Mouse (Mus musculus): ENCODE measurements around the gene Mgat2.
"Not testable (repeated sequence)": the region's sequence is repeated elsewhere in the genome, so short reads cannot be mapped to it uniquely, and the experiment has no call there.

Mgat2 gene

DNA sequence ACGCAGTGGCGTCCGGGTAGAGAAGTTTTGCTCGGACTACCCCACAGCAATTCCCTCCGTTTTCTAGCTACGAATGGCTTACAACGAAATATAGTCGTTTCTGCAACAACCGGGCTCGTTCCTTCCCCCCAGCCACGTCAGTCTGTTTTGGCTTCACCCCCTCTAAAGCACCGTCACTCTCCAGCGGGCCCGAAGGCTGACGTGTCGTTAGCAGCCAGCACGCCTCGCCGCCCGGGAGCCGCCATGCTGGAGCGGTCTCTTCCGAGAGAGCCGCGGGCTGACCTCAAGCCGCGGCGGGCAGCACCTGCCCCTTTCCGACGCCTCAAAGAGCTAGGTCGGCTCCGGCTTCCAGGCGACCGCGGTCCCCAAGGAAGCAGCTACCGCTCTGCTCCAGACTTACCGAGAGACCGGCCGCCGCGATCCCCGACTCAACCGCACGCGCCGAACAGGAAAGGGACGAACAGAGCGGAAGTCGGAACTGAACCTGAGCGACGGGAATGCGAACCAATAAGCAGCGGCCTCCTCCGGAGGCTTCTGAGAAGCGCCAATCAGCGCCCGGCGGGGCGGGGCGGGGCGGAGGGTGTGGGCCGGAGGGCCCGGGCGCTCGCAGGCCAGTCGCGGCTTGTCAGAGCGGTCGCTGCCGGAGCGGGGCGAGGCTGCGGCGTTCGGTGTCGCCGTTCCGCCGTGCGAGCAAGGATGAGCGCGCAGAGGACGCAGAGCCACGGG, at the start of gene Mgat2, which contains the start of gene Rpl36al:
Gene Mgat2 (plus strand): TSS at position 575 of the 726 bp plus-strand sequence.
Gene Rpl36al (minus strand): TSS at position 501 of the 726 bp plus-strand sequence.
- DNase-seq (ENCODE audit: low spot score), result peak; percentile 98

DNA sequence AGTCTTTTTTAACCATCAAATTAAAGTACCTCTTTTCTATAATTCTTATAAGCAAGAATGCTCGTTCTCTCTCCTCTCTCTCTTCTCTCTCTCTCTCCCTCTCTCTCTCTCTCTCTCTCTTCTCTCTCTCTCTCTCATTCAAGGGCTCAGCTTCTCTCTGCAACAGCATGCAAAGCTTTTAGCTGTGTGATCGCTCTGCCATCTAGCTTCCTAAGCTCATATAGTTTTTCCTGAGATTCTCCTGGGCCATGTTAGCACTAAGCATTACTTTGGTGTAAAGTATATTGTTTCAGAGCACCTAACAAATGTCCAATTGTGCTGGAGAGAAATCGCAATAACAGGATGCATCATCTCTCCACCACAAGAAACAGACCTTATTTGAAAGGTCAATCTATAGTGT, 44.8 kb upstream of the Mgat2 start:
- DNase-seq (ENCODE audit: low spot score), result no peak

DNA sequence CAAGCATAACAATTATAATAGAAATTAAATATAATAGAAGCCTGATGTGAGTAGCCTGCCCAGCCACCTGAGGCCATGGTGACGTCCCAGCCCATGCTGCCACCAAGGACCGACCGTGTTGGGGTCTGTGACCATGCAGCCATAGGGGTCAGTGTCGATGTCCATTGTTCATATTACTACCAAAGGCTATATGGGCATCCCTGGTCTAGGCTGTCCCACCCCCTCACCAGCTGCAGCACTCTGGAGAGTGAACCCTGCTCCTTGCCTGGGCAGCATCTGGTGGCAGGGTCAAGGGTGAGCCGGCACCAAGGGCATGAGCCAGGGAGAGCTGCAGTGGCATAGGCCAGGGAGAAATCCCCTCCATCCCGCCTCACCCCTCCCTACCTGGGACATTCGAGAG, 44.1 kb upstream of the Mgat2 start:
- no peak for DNase-seq (ENCODE audit: low spot score)

DNA sequence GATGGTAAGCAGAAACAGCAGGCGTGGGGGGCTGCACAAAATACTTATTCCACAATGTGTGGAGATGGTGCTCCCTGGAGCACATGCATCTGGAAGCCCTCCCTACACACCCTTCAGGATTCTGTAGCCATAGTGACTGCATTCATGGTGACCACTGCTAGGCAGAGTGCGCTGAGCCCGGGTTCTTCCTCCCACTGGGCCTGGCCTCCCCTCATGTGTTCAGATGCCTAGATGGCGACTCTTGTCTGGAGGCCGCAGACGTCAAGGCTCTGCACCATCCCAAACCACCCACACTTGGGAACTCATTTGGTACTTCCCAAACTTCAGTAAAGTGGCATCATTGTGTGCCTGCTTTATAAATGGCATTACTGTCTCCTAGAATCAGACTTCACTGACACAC, 40.5 kb upstream of the Mgat2 start:
- DNase-seq (ENCODE audit: low spot score), result no peak

DNA sequence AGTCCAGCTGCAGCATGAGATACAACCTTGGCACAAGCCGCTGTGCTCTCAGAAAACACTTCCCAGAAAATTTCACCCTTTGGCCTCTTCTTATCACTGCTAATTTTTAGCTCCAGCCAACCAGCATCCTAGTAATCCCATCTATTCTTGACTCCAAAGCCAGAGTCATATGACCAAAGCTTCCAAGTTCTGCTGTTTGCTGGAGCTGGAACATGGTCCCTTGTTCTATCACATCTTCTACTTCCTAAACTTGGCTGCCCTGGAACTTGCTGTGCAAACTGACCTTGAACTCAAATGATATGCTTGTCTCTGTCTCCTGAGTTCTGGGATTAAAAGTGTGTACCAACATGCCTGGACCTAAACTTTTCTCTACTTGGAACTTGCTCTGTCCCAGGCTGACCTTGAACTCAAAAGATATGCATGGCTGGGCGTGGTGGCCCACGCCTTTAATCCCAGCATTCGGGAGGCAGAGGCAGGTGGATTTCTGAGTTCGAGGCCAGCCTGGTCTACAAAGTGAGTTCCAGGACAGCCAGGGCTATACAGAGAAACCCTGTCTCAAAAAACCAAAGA, 36.7 kb upstream of the Mgat2 start:
- DNase-seq (ENCODE audit: low spot score), result no peak

DNA sequence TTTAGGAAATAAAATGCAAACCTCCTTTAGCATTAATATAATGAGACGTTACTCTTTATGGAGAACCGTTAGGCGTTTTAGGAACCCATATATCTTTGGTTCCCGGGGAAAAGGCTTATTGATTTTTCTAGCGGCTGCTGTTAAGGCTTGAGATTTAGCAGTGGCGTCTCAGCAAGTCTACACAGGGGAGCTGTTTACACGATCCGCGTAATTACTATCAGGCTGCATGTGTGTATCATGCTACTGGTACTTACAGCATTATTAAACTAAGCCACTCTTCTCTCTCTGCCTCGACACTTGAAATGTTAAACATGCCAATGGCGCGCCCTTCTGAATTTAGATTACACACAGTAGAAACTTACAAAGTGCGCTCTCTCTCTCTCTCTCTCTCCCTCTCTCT, 33.9 kb upstream of the Mgat2 start:
- no peak for DNase-seq (ENCODE audit: low spot score)

DNA sequence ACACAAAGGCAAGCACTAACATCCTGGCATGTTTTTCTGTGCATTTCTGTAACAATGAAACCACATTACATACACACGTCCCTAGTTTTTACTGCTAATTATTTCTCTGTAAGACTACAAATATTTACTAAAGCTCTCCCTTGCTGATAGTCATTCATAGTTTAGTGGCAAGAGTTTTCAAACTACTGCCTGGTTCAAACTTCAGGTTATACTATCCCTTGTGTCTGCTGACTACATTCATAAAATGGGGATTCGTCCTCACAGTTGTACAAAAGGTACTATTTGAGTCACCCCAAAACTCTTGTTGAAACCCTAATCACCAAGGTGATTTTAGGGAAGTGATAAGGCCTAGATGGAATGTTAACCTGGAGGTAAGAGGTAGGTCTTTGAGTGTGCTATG, 28.0 kb upstream of the Mgat2 start:
- no peak for DNase-seq (ENCODE audit: low spot score)

DNA sequence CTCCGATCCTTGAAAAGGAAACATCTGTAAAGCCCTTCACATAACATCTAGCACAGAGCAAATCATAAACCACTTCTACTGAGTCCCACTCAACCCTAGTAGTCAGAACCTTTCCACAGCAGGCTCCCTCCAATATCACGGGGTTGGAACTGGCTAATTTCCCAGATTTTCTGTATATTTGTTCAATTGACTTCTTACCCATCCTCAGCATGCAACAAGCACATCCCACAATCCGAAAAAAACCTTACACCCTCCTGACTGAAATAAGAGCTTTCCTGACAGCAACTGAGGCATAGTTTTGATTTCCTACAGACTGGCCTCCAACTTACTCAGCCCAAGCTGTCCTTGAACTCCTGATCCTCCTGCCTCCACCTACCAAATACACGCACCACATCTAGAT, 27.5 kb upstream of the Mgat2 start:
- no peak for DNase-seq (ENCODE audit: low spot score)

DNA sequence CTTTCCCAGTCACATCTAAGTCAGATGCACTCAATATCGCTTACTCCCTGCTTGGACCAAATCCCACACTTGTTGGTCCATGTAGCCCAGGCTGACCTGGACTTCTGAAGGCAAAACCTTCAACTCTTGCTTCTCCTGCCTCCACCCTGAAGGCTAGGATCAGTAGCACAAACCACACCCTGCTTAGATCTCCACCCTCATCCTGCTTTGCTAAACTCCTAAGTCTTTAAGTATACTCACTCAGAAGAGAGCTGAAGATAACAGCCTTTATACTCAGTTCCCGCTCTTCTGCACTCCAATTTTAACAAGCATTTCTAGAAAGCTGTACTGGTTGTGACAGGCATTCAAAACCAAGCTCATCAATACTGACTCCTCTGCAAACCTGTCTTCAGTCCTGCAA, 26.9 kb upstream of the Mgat2 start:
- DNase-seq (ENCODE audit: low spot score), result no peak

DNA sequence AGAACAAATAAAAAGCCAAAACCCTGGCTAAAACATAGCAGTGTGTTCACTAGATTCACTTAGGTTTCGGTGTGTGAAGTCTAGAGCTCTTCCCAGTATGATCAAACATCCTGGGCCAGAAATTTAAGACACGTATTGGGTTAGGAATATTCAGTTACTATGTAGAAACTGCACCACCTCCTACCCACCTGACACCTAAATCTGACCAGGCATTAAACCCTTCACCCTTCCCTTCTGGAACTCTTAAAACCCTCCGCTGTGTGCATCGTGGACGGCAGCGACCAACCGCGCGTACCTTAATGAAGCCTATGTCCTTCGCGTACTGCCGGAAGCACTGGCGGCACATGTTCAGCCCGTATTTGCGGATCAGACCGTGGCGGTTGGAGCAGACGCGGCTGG, 25.6 kb upstream of the Mgat2 start:
- no peak for DNase-seq (ENCODE audit: low spot score)

DNA sequence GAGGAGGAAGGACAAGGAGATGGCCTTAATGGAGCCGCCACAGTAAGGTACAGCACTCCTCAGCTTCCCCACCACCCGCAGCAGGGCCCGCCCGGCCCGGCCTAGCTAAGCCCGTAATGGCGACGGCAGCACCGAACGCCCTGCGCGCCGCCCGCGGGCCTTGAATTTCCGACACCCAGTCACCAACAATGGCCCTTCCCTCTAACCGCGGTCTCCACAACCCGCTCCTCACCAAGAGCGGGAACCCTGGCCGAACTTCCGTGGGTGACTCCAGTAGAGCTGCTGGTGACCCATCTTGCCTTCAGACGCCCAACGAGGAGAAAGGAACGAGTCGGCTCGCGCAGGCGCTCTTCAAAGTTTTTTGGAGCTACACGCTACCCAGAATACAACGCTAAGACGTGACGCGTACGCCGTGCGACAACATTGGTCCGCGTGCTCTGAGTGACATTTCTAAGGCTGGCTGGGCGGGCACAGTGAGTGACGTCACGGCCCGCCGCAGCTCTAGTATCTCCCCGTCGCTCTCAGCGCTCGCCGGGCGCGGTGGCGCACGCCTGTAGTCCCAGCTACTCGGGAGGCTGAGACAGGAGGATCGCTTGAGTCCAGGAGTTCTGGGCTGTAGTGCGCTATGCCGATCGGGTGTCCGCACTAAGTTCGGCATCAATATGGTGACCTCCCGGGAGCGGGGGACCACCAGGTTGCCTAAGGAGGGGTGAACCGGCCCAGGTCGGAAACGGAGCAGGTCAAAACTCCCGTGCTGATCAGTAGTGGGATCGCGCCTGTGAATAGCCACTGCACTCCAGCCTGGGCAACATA, 25.0 kb upstream of the Mgat2 start, which contains the start of gene Rps29:
Gene Rps29 (minus strand): TSS at position 422 of the 813 bp plus-strand sequence.
- DNase-seq (ENCODE audit: low spot score), result peak; percentile 90

DNA sequence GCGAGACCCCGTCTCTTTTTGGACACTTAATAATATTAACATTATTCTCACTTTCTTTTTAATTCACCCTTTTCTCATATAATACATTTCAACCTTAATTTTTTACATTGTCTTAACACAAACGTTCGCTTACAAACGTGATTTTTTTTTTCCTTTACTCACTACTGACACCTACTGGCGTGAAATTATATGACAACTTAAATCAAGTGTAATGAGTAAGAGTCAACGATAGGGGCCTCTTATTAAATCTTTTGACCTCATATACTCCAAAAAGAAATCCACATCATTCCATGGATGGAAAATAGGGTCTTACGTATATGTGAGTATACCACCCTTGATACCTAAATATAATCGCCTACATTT, 24.4 kb upstream of the Mgat2 start:
- no peak for DNase-seq (ENCODE audit: low spot score)

DNA sequence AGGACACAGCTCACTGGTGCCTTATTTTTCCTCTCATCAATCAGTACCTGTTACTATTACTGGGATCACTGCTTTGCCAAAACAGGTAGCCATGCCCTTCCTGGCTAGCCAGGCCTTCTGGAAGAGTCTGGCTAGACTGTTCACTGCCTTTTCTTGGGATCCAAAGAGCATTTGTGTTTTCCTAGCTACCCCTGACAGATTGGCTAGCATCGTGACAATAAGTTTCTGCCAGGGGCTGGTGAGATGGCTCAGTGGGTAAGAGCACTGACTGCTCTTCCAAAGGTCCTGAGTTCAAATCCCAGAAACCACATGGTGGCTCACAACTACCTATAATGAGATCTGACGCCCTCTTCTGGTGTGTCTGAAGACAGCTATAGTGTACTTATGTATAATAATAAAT, 23.3 kb upstream of the Mgat2 start:
- not testable (repeated sequence) for DNase-seq (ENCODE audit: low spot score)

DNA sequence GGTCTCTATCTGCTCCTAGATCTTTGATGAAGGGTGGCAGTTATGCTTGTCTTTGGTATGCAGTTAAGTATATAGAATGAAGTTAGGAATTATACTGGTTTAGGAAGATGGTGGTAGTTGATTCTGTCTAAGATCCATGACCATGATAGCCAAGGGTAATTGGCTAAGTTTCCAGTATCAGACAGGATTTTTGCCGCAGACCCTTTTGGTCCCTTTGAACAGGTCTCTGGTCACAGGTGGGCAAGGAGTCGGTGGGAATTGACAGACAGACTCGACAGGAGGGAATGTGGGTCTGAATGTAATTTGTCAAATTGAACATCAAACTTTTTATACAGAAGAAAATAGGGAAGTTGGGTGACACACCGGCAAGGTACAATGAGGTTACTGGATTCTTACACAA, 20.4 kb upstream of the Mgat2 start:
- DNase-seq (ENCODE audit: low spot score), result not testable (repeated sequence)

DNA sequence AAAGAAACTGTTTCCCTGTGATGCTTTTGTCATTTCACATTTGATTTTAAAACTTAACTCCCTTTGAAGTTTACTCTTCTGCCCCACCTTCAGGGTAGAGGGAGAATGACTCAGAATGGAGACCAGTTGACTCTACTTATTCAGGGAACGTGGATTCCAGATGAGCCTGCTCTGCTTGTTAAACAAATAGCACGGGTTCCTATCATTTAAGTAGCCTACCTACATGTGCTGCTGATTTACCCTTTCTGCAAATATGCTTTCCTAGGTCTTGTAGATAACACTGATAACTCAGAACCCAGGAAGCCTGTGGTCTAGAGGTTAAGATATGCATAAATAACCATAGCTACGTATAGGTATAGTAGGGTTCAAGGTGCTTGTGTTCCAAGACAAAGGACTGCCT, 19.1 kb upstream of the Mgat2 start:
- no peak for DNase-seq (ENCODE audit: low spot score)

DNA sequence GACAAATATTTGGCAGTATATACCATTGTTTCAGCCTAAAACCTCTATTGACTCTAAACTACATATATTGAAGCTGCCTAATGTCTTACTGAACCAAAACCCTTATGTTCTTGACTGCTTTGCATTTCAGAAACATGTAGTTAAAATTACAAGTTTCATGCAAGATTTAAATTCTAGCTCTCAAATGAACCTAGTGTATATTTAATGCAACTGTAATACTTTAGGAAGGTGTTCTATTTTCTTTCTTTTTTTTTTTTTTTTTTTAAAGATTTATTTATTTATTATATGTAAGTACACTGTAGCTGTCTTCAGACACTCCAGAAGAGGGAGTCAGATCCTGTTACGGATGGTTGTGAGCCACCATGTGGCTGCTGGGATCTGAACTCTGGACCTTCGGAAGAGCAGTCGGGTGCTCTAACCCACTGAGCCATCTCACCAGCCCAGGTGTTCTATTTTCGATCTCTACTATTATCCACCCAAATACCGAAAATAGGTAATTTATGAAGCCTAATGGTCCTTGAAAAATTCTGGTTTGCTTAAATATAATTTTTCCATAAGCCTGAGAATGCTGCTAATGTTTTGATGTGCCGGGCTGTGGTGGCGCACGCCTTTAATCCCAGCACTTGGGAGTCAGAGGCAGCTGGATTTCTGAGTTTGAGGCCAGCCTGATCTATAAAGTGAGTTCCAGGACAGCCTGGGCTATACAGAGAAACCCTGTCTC, 16.9 kb upstream of the Mgat2 start:
- DNase-seq (ENCODE audit: low spot score), result not testable (repeated sequence)

DNA sequence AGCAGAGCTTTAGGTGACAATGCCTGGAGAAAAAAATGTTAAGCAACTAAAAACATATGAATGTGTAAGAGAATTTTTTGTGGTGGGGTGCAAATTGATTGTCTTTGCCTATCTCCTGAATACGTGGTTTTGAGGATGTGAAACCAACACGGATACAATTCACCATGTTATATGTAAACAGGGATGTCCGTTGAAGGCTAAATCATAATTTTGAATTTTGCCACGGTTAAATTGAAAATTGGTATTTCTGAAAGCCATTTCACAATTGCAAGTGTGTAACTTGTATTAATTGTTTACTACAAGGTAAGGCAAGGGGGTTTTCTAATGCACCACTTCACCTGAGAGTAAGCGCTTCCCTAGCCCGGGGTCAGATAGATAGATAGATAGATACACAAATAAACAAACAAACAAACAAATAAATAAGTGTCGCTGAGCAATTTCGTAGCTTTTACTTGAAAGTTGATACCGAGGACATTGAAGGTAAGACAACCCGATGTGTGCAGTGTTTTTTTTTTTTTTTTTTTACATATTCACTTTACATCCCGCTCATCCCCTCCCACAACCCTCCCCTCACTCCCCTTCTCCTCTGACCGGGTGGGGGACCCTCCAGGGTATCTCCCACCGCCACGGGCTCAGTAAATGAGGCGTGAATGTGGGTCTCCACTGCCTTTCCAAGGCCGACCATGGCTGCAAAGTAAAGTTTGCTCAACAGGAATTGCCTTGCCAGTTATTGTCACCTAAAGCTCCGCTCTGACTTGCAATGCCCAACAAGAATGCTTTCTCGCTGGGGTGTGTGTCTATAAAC, 16.1 kb upstream of the Mgat2 start:
- DNase-seq (ENCODE audit: low spot score), result no peak

DNA sequence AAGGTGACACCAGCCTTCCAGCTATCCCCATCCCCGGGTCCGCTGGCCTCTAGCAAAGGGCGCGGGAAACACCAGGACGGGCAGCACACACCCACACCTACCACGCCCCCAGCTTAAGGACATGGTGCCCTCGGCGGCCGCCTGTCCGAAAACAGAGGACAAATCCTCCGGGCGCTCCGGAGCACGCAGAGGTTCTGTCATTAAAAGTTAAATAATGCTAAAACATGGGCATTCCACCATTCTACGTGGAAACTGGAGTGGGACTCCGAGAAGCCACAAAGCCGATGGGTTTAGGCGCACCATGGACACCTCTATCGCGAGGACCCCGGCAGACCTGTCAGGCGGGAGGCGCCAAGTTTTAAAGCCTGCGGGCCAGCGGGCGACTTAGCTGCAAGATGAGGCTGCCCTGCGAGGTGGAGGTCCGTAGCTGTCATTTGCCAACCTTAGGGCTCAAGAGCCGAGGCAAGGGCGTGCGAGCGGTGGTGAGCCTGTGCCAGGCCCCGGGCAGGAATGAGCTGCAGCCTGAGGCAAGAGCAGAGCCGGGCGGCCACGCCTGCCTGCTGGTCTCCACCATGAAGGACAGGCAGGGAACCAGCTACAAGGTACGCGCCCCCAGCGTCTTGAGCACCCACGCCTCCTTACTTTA, 15.4 kb upstream of the Mgat2 start, which contains the start of gene Lrr1:
Gene Lrr1 (plus strand): TSS at position 354 of the 646 bp plus-strand sequence.
- DNase-seq (ENCODE audit: low spot score), result peak; percentile 86

DNA sequence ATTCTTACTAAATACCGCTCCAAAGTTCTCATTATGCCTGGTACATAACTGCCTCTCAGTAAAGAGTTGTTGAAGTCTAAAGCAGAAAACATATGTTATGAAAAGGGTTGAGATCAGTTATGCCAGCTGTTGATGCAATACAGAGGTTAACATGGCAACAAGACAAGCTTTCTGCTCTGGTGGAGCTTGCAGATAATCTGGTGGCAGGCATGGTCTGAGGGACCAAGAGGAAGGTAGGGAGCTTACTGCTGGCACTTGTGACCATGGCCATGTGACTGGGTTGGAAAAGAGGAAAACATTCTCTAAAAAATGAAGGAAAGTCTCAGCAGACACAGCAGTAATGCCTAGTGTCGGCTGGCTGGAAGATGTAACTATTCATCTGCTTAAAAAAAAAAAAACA, 12.7 kb upstream of the Mgat2 start:
- DNase-seq (ENCODE audit: low spot score), result no peak

DNA sequence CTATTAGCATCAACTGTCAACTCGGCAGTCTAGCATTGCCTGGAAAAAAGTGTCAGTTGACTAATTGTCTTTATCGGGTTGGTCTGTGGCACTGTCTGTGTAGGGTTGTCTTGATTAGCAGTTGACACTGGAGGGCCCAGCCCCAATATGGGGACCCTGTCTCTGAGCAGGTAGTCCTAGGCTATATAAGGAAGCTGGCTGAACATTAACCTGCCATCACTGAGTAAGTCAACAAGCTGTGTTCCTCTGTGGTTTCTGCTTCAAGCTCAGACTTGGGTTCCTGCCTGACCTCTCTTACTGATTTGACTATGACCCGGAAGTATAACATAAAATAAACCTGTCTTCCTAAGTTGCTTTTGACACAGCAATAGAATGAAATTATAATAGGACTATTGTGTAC, 8.0 kb upstream of the Mgat2 start:
- DNase-seq (ENCODE audit: low spot score), result no peak

DNA sequence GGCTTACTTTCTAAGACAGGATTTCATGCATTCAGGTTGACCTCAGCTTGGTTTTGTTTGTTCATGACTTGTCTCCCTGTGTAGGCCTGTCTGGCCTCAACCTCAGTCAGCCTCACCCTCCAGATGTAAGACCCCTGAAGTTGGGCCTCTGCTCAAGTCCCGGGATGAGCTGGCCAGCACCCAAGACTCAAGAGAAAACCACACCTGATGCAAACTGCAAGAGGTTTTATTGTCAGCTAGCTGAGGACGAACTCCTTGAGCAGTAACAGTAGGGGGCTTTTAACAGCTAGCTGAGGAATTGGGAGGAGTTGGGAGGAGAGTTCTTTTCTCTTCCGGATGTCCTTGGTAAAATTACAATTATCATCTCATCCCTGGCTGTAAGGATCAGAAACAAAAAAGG, 6.4 kb upstream of the Mgat2 start:
- no peak for DNase-seq (ENCODE audit: low spot score)
